Mouse (Mus musculus) G1E-ER4 (cell line): ENCODE results near the gene Grb7. TPM values are rescaled to one million over a fixed set of nuclear protein-coding genes. Genes with fewer than 3 reads are reported as not detected.

Experiments
- GATA1 ChIP-seq: IDR thresholded peaks from one replicate; pipeline ENCODE4 v1.8.0; 2012; ENCODE audit warnings: low read length, inconsistent platforms
- polyA plus RNA-seq: library from polyadenylated mRNA; stranded (reverse); fragments of >175 nt; gene quantifications from 2 replicates; pipeline ENCODE4 v1.2.3, GENCODE M21; 2012

Grb7 gene
- polyA plus RNA-seq, 1 experiment, result not detected

DNA sequence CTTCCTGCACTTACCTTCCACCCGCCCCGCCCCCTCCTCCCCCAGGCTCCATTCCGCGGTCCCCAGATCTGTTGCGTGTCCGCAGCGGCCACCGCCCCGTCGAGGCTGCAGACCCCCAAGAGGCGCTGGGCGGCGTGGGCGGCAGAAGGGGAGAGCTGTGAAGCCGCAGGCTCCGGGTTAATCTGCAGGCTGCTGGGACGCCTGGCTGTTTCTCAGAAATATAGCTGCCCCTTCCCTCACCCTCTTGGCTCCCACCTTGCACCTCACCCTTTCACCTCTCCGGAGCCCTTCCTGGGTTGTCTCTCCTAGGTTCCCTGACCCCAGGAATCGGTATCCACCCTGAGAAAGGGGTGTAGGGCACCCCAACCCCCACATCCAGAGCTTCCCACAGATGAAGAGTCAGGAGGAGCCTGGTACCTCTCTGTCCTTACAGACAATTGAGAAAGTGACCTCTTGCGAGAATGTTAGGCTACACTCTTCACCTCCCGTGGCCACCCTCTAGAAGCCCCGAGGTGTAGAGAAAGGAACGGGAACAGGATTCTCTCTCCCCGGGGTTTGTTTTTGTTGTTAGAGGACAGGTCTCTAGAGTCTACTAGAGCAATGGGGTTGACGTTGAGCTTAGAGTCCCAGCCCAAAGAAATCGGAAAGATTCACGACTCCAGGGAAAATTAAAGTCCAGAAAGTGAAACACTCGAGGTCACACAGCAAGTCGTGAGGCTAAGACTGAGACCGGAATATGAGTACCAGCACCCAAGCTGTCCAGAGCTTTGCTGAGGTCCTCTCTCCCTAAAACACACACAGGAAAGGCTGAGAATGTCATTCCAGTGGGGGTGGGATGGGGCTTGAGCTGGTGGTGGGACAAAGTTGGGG is 12.2 kb downstream of the Grb7 start:
- TF ChIP-seq GATA1, result no peak

DNA sequence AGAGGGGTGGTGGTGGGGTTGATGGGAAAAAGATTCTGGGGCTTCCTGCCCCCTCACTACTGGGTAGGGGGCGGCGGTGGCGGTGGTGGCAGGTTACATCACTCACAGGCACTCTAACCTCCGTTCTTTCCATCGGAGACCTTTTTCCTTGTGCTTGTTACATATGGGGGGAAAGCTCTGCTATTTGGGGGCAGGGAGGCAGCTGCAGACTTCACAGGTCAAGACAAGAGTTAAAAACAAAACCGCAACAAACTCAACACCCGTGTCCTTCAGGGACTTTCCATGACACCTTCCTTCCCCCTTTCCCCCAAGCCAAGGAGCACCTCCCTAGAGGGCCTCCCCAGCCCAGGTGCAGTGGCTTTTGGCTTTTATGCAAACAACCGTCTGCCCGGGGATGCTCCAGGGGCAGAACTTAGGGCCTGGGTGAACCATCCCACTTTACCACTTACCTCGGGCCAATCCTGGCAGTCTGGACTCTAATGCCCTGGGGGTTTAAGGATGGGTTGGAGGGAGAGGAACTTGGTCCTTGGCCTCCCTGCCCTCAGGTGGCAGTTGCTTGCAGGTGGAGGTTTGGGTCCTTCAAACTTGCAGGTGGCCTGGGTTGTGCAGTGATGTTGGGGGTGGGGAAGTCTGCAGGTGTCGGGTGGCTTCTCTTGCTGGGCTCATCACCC is 13.0 kb downstream of the Grb7 start:
- TF ChIP-seq GATA1, result no peak

DNA sequence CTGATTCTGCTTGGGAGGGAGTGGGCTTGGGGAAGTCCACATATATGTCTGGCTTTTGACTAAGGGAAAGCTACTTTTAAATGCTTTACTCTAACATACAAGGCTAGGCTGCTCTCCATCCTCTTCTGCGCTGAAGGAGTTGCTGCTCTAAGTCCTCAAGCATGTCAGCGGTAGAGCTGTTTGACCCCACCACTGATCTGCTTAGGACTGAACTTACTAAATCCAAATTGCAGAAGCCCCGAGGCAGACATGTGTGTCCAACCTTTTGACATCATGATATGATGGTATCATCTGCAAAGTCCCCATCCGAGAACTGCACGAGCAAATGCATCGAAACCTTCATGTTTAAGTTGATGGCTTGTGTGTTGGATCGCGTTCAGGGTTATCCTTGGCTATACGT is 13.7 kb downstream of the Grb7 start:
- no peak for TF ChIP-seq GATA1

DNA sequence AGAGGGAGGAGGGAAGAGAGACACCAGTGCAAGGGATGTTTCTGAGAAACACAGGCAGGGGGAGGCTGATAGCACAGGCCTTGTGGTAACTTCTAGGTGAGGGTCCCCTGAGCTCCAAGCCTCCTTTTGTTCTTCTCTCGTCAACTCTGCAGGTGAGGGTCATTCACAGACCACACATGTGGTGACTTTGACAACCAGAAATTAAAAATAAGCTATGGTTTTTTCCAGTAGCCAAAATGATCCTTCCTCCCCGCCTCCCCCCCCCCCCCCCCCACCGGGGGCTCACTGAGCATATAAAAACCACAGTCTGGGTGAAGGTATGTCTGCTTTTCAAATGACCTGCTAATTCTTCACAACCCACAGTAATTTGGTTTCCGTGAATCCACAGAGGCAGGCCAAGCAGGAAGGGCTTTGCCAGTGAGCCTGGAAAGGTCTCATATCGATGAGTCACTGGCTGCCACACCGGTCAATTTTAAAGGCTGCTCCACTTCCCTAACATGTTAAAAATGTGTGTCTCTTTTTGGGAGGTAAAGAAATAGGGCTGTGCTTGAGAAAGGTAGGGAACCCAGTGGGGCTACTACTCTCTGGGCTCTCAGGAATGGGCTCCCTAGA is 15.0 kb downstream of the Grb7 start:
- TF ChIP-seq GATA1, result no peak

DNA sequence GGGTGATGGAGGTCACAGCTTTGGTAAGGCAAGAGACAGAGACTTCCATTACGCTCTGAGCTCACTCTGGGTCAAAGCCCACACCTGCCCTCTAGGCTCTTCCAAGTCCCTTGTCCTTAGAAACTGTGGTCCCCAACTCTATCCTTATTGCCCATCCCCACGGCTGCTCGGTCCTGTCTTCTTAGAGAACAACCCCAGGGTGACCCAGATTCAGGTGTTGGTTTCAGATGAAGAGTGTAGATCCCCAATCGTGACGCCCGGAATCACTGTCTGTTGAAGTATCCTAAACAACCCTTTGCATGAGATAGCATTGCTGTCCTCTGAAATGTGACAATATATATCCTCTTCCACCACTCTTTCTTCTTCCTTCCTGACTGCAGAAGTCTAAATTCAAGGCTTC is 16.1 kb downstream of the Grb7 start:
- no peak for TF ChIP-seq GATA1

DNA sequence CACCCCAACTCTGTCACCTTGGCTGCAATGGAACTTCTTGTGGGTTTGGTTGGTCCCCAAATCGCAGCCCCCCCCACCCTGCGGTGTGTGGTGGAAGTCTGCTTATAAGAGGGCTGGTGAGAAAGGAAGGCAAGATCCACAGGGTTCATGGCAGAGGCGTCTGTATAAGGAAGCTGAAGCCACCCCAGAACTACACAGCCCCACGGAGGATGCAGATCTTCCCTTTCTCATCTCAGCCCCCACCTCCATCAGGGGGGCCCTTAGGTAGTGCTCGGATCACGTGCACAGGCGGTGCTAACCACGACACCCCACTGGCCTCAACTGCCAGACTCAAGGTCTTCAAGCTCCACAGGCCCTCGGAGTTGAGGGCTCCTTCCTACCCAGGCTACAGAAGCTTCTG is 17.7 kb downstream of the Grb7 start:
- TF ChIP-seq GATA1, result no peak

- no peak for TF ChIP-seq GATA1
Measured at GRCm38 (mm10) chr11:98464516-98464915, 18.3 kb downstream of the Grb7 start.

- TF ChIP-seq GATA1, result no peak
Measured at GRCm38 (mm10) chr11:98469761-98470714, 23.8 kb downstream of the Grb7 start.

GRCm38 (mm10) chr11:98470795-98471194 is 24.6 kb downstream of the Grb7 start:
- TF ChIP-seq GATA1, result no peak

GRCm38 (mm10) chr11:98472696-98473095 is 26.5 kb downstream of the Grb7 start:
- TF ChIP-seq GATA1, result no peak

DNA sequence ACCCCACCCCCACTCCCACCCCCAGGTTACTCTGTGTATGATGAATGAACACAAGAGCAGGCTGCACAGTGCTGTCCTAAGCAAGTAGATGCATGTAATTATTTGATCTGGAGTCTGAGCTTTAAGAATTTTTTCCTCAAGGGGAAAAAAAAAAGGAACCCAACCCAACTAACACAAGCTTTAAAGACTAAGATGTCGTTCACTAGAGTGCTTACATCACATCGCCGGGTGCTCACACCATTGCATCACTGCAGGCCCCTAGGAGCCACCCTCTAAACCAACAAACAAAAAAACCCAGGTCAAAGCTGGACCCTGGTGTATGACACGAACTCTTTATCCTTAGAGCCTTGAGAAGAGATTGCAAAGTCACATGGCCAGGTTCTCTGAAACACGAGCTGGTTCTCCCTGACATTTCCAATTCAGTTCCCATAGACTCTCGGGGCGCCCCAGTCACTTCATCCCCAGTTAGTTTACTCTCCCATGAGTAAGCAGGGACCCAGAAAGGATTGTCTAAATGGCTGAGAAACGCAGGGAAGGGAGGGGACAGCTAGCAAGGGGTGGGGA is 27.8 kb downstream of the Grb7 start:
- no peak for TF ChIP-seq GATA1

DNA sequence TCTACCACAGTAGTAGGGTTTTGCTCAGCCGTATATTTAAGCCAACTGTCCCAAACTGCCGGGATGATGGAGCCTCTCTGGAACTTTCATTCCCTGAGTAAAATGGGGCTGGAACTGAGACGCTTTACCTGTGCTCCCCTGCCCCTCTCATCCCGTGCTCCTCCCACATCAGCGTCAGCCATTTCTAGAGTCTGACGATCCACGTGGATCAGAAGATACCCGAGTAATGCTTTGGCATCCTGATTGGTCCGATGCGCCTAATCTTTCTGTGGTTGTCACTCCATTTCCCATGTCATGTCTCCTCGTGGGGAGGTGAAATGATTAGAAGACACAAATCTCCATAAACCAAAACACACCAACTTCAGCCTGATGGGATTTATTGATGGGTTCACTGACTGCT is 28.8 kb downstream of the Grb7 start:
- no peak for TF ChIP-seq GATA1

- no peak for TF ChIP-seq GATA1
Measured at GRCm38 (mm10) chr11:98475630-98476433, 29.6 kb downstream of the Grb7 start.

DNA sequence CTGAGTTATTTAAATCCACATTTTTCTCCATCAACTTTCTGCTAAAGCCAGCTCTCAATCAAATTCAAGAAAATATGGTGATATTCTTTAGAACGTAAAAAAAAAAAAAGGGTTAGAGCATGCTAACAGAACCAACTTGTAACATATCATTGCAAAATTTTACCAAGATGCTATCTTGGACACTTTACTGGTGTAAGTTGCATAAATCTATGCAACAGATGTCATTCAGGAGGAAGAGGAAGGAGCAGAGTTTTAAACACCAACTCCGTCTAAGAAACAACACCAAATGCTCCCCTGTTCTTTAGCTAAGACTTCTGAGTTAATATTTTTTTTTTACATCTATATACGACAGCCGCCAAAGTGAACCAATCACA is 30.2 kb downstream of the Grb7 start:
- TF ChIP-seq GATA1, result no peak
